Mouse (Mus musculus) stomach, postnatal 0 days (tissue): Measurements from ENCODE around the gene Fam129a. TPM values are rescaled to one million over a fixed set of nuclear protein-coding genes. Genes with fewer than 3 reads are reported as not detected.

Experiments
- ATAC-seq: fragments of 200-750 bp; cut with Nextera tagmentation; 2 replicates; pipeline ENCODE4 v1.8.0; 2017; ENCODE audit not compliant: low FRiP score, low TSS enrichment
- DNase-seq: peaks from one replicate; pipeline ENCODE4 v3.0.0-alpha.2; 2016; ENCODE audit warnings: low spot score
- H3K27ac ChIP-seq: fragments of 300-500 bp; sonication (generic); replicated peaks from 2 replicates; pipeline ENCODE4 v1.5.1; 2014; ENCODE audit warnings: mild to moderate bottlenecking, control low read depth
- H3K27me3 ChIP-seq: fragments of 300-500 bp; sonication (generic); 2 replicates; pipeline ENCODE4 v1.6.1; 2014; ENCODE audit warnings: low read length; ENCODE audit not compliant: control insufficient read depth, insufficient read depth
- H3K36me3 ChIP-seq: fragments of 300-500 bp; sonication (generic); 2 replicates; pipeline ENCODE4 v1.6.1; 2014; ENCODE audit warnings: low read length, mixed read lengths; ENCODE audit not compliant: control insufficient read depth, insufficient read depth
- H3K4me1 ChIP-seq: fragments of 300-500 bp; sonication (generic); replicated peaks from 2 replicates; pipeline ENCODE4 v1.6.1; 2014; ENCODE audit warnings: antibody characterized with exemption; ENCODE audit not compliant: control insufficient read depth, insufficient read depth
- H3K4me2 ChIP-seq: fragments of 300-500 bp; sonication (generic); replicated peaks from 2 replicates; pipeline ENCODE4 v1.6.1; 2014; ENCODE audit warnings: low read depth, mild to moderate bottlenecking, control low read depth, moderate library complexity
- H3K4me3 ChIP-seq: fragments of 300-500 bp; sonication (generic); 2 replicates; pipeline ENCODE4 v1.5.1; 2014; ENCODE audit warnings: low read depth, low read length, control low read depth
- H3K9ac ChIP-seq: fragments of 300-500 bp; sonication (generic); 2 replicates; pipeline ENCODE4 v1.6.1; 2014; ENCODE audit warnings: mild to moderate bottlenecking, low read length, control low read depth, mixed read lengths
- H3K9me3 ChIP-seq: fragments of 300-500 bp; sonication (generic); 2 replicates; pipeline ENCODE4 v1.6.1; 2016; ENCODE audit warnings: low read length; ENCODE audit not compliant: control insufficient read depth
- CTCF ChIP-seq: IDR thresholded peaks from 2 replicates; pipeline ENCODE4 v1.5.1; 2016; ENCODE audit warnings: antibody characterized with exemption, low read depth, mild to moderate bottlenecking, moderate library complexity
- EP300 ChIP-seq: optimal IDR thresholded peaks from 2 replicates; pipeline ENCODE3; 2016; ENCODE audit warnings: antibody characterized with exemption
- WGBS: fragments of 180-500 bp; shearing (Covaris S2); extraction: QIAGEN DNeasy Blood & Tissue Kit; methylation state at CpG from one replicate; pipeline ENCODE4 v1.1.7; 2014; 5-methylcytosine and 5-hydroxymethylcytosine counted together
- polyA plus RNA-seq: library from polyadenylated mRNA; unstranded; fragments of >200 nt; fragmentation: Nextera tagmentation; extraction: Ambion mirVana; gene quantifications from 2 replicates; pipeline ENCODE4 v1.2.1, GENCODE M21; 2015

Fam129a gene
- polyA plus RNA-seq, 1 experiment from 2014 or later = 23.5 TPM

- DNase-seq = no peak
- H3K27me3 ChIP-seq = no peaks in the 10 kb centered on the region
- H3K4me2 ChIP-seq = no peak overlapping the region
- TF ChIP-seq EP300 = no peak
- TF ChIP-seq CTCF = no peak
- 50% methylated on average over 13 of the region's 13 CpGs for WGBS
- no peak overlapping the region for H3K4me3 ChIP-seq
- H3K36me3 ChIP-seq = no peaks in the 10 kb centered on the region
- H3K9me3 ChIP-seq = no peaks in the 10 kb centered on the region
- H3K9ac ChIP-seq = no peak overlapping the region
- H3K4me1 ChIP-seq = no peaks in the 10 kb centered on the region
- H3K27ac ChIP-seq = no peak overlapping the region
- no peak for ATAC-seq
Observed at GRCm38 (mm10) chr1:151592085-151593017, 21.4 kb downstream of the Fam129a start.

- no peaks in the 10 kb centered on the region for H3K36me3 ChIP-seq
- H3K27me3 ChIP-seq = no peaks in the 10 kb centered on the region
- DNase-seq (no peak), ATAC-seq (no peak)
- H3K4me2 ChIP-seq = no peak overlapping the region
- no peak overlapping the region for H3K4me3 ChIP-seq
- no peaks in the 10 kb centered on the region for H3K9me3 ChIP-seq
- WGBS = 67% methylated on average over 4 of the region's 4 CpGs
- H3K4me1 ChIP-seq = no peaks in the 10 kb centered on the region
- H3K9ac ChIP-seq = no peak overlapping the region
- no peak for TF ChIP-seq EP300
- TF ChIP-seq CTCF = no peak
- H3K27ac ChIP-seq = peak overlapping the region; percentile 56; the same call in 1 of the 2 replicates
Observed at GRCm38 (mm10) chr1:151594906-151595305, 23.9 kb downstream of the Fam129a start.

GRCm38 (mm10) chr1:151595600-151596299 lies 24.8 kb downstream of the Fam129a start:
- Histone ChIP-seq H3K27me3 (no peaks in the 10 kb centered on the region), H3K4me3 (no peak overlapping the region), H3K4me1 (no peaks in the 10 kb centered on the region), H3K9ac (no peak overlapping the region), H3K27ac (no peak overlapping the region), H3K36me3 (no peaks in the 10 kb centered on the region), H3K9me3 (no peaks in the 10 kb centered on the region), H3K4me2 (no peak overlapping the region)
- DNase-seq (no peak), ATAC-seq (no peak)
- 63% methylated on average over 12 of the region's 12 CpGs for WGBS
- TF ChIP-seq CTCF (no peak), EP300 (no peak)

GRCm38 (mm10) chr1:151596562-151596961 lies 25.6 kb downstream of the Fam129a start:
- 41% methylated on average over 8 of the region's 8 CpGs for WGBS
- ATAC-seq = no peak
- Histone ChIP-seq H3K4me3 (no peak overlapping the region), H3K4me1 (no peaks in the 10 kb centered on the region), H3K4me2 (no peak overlapping the region), H3K27me3 (no peaks in the 10 kb centered on the region), H3K27ac (no peak overlapping the region), H3K9ac (no peak overlapping the region), H3K36me3 (no peaks in the 10 kb centered on the region), H3K9me3 (no peaks in the 10 kb centered on the region)
- TF ChIP-seq EP300 (no peak), CTCF (no peak)
- no peak for DNase-seq

- Histone ChIP-seq H3K36me3 (no peaks in the 10 kb centered on the region), H3K4me3 (no peak overlapping the region), H3K4me1 (no peaks in the 10 kb centered on the region), H3K27ac (no peak overlapping the region), H3K4me2 (no peak overlapping the region), H3K9ac (no peak overlapping the region), H3K27me3 (no peaks in the 10 kb centered on the region), H3K9me3 (no peaks in the 10 kb centered on the region)
- DNase-seq = no peak
- no peak for ATAC-seq
- TF ChIP-seq EP300 (no peak), CTCF (no peak)
- WGBS = 60% methylated on average over 6 of the region's 6 CpGs
Observed at GRCm38 (mm10) chr1:151597677-151598297, 26.8 kb downstream of the Fam129a start.
